In the genomic region with DNA sequence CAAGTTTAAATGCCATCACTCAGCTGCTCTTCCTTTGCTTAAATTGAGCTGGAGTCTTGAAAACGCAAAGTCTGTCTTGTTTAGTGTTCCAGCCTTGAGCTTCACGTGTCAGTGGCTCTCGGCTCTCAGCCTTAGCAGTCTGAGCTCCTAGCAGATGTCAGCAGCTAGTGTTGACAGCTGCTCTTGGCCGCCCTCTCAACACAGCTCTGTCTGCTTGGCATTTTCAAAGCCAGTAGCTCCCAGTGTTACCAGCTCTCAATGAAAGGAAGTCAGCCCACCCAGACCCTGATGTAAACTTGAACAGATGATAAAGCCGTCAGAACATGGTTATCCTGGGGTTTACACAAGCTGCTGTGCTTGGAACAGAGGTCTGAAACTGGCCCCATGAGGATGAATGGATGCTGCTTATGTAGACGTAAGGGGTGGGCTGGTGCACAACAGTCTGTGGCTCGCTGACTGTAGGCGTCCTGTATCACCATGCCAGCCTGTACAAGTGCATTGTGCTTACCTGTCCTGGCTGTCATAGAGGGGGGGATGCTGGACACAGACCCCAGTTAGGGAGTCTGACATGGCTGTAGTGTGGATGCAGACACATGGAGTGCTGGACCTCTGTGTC, we compare ENCODE assay signal across 10 mouse cellular contexts. TPM values are rescaled to one million over a fixed set of nuclear protein-coding genes. Genes with fewer than 3 reads are reported as not detected.
DNase-seq lines count a peak whose midpoint lies in the region; ATAC-seq and TF ChIP-seq lines count a peak whose summit lies in the region.
"Had no signal": no experiment of that assay in that cellular context is flagged by ENCODE, and none has a peak within 500 bp of the region (broad histone marks: within the 10 kb centered on the region; RNA-seq: fewer than 3 reads in every experiment).

No protein-coding gene starts in this region.

- TF ChIP-seq CTCF in lung, postnatal 0 days (IDR thresholded peaks at IDR 0.05), result no peak

- H3K36me3 ChIP-seq in embryonic facial prominence, embryonic 14.5 days (ENCODE audit: control insufficient read depth, insufficient read depth, low read length), result no peaks in the 10 kb centered on the region
- peaks cover 9% of the 10 kb centered on the region; the same call in 1 of the 2 replicates for H3K36me3 ChIP-seq in embryonic facial prominence, embryonic 10.5 days (replicated peaks)
- no peaks in the 10 kb centered on the region for H3K36me3 ChIP-seq in forebrain, embryonic 16.5 days (ENCODE audit: control insufficient read depth, insufficient read depth)
- no peaks in the 10 kb centered on the region for H3K36me3 ChIP-seq in lung, postnatal 0 days (ENCODE audit: insufficient read depth, low read length)
- H3K36me3 ChIP-seq in kidney, embryonic 14.5 days (ENCODE audit: control insufficient read depth, insufficient read depth, low read length), result no peaks in the 10 kb centered on the region

- no peak overlapping the region for H3K27ac ChIP-seq in embryonic facial prominence, embryonic 14.5 days (replicated peaks; ENCODE audit: low read depth, low read length)
- no peak overlapping the region for H3K27ac ChIP-seq in embryonic facial prominence, embryonic 10.5 days (replicated peaks)
- H3K27ac ChIP-seq in forebrain, embryonic 16.5 days (ENCODE audit: low read length), result no peak overlapping the region
- H3K27ac ChIP-seq in lung, postnatal 0 days (ENCODE audit: low read length), result no peak overlapping the region
- H3K27ac ChIP-seq in kidney, embryonic 14.5 days (ENCODE audit: low read depth, low read length), result no peak overlapping the region

- no peak overlapping the region for H3K4me3 ChIP-seq in embryonic facial prominence, embryonic 14.5 days (ENCODE audit: low read depth, low read length)
- H3K4me3 ChIP-seq in embryonic facial prominence, embryonic 10.5 days, result no peak overlapping the region
- no peak overlapping the region for H3K4me3 ChIP-seq in forebrain, embryonic 16.5 days (replicated peaks; ENCODE audit: low read length)
- no peak overlapping the region for H3K4me3 ChIP-seq in lung, postnatal 0 days (ENCODE audit: low read depth, low read length)
- no peak overlapping the region for H3K4me3 ChIP-seq in kidney, embryonic 14.5 days (ENCODE audit: low read length)

- intact Hi-C loops in heart, postnatal 25 days (cut with DNase I), result no loop called here

- ATAC-seq in embryonic facial prominence, embryonic 14.5 days (ENCODE audit: low read depth), result no peak; the same call in 1 of the 2 replicates
- peak; percentile 47 for ATAC-seq in forebrain, embryonic 16.5 days
- ATAC-seq in lung, postnatal 0 days, result peak; percentile 30; the same call in 1 of the 2 replicates
- ATAC-seq in inflammation-experienced regulatory T-cells, adult 6 months, result no peak
- ATAC-seq in kidney, embryonic 14.5 days (ENCODE audit: low FRiP score, low TSS enrichment), result no peak

- no peaks in the 10 kb centered on the region for H3K9me3 ChIP-seq in embryonic facial prominence, embryonic 14.5 days (ENCODE audit: control insufficient read depth, low read length)
- H3K9me3 ChIP-seq in embryonic facial prominence, embryonic 10.5 days, result no peaks in the 10 kb centered on the region
- H3K9me3 ChIP-seq in forebrain, embryonic 16.5 days (ENCODE audit: control insufficient read depth, low read length), result no peaks in the 10 kb centered on the region
- H3K9me3 ChIP-seq in lung, postnatal 0 days (ENCODE audit: low read length), result no peaks in the 10 kb centered on the region
- no peaks in the 10 kb centered on the region for H3K9me3 ChIP-seq in kidney, embryonic 14.5 days (ENCODE audit: control insufficient read depth, low read length)

- DNase-seq in embryonic facial prominence, embryonic 14.5 days (ENCODE audit: low spot score), result peak; percentile 26
- DNase-seq in embryonic facial prominence, embryonic 10.5 days (ENCODE audit: low spot score), result no peak
- DNase-seq in heart, postnatal 25 days (ENCODE audit: low spot score), result peak; percentile 22
- no peak for DNase-seq in lung, postnatal 0 days (ENCODE audit: low spot score)
- no peak for DNase-seq in adrenal gland, adult 8-10 months
- DNase-seq: spleen, adult 18-20 months had no signal

- 0 out of 2 replicates have a peak, but pooled peaks cover 3% of the 10 kb centered on the region for H3K4me1 ChIP-seq in embryonic facial prominence, embryonic 14.5 days (ENCODE audit: control insufficient read depth, insufficient read depth, low read length)
- H3K4me1 ChIP-seq in embryonic facial prominence, embryonic 10.5 days, result no peaks in the 10 kb centered on the region
- H3K4me1 ChIP-seq in forebrain, embryonic 16.5 days (replicated peaks; ENCODE audit: control insufficient read depth, insufficient read depth, low read length), result peaks cover 7% of the 10 kb centered on the region
- no peaks in the 10 kb centered on the region for H3K4me1 ChIP-seq in lung, postnatal 0 days (ENCODE audit: insufficient read depth, low read depth, low read length)
- H3K4me1 ChIP-seq in kidney, embryonic 14.5 days (ENCODE audit: control insufficient read depth, insufficient read depth, low read length), result no peaks in the 10 kb centered on the region

- H3K27me3 ChIP-seq in embryonic facial prominence, embryonic 14.5 days (replicated peaks; ENCODE audit: control insufficient read depth, insufficient read depth, low read length), result no peaks in the 10 kb centered on the region
- H3K27me3 ChIP-seq in embryonic facial prominence, embryonic 10.5 days (replicated peaks; ENCODE audit: low read depth, poor library complexity, severe bottlenecking), result no peaks in the 10 kb centered on the region
- no peaks in the 10 kb centered on the region for H3K27me3 ChIP-seq in forebrain, embryonic 16.5 days (replicated peaks; ENCODE audit: control insufficient read depth, insufficient read depth, low read length)
- no peaks in the 10 kb centered on the region for H3K27me3 ChIP-seq in lung, postnatal 0 days (replicated peaks; ENCODE audit: insufficient read depth, low read length)
- no peaks in the 10 kb centered on the region for H3K27me3 ChIP-seq in kidney, embryonic 14.5 days (ENCODE audit: control insufficient read depth, insufficient read depth, low read length)

- WGBS in embryonic facial prominence, embryonic 14.5 days, result 62% methylated on average over 8 of the region's 8 CpGs
- WGBS in embryonic facial prominence, embryonic 10.5 days, result 79% methylated on average over 8 of the region's 8 CpGs
- WGBS in forebrain, embryonic 16.5 days, result 53% methylated on average over 8 of the region's 8 CpGs
- WGBS in lung, postnatal 0 days, result 46% methylated on average over 8 of the region's 8 CpGs
- whole genome bisulfite sequencing in kidney, embryonic 14.5 days, result 73% methylated on average over 8 of the region's 8 CpGs

- TF ChIP-seq EP300 in lung, postnatal 0 days (IDR thresholded peaks at IDR 0.05), result no peak

- H3K4me2 ChIP-seq in embryonic facial prominence, embryonic 14.5 days (ENCODE audit: low read depth, low read length), result no peak overlapping the region
- no peak overlapping the region for H3K4me2 ChIP-seq in forebrain, embryonic 16.5 days (ENCODE audit: low read length)
- H3K4me2 ChIP-seq in lung, postnatal 0 days (replicated peaks; ENCODE audit: low read depth, low read length), result no peak overlapping the region
- H3K4me2 ChIP-seq in kidney, embryonic 14.5 days (replicated peaks; ENCODE audit: low read depth, low read length), result no peak overlapping the region

- no peak overlapping the region for H3K9ac ChIP-seq in embryonic facial prominence, embryonic 14.5 days (ENCODE audit: low read depth, low read length)
- no peak overlapping the region for H3K9ac ChIP-seq in forebrain, embryonic 16.5 days (replicated peaks; ENCODE audit: low read depth, low read length)
- H3K9ac ChIP-seq in lung, postnatal 0 days (replicated peaks; ENCODE audit: low read depth), result no peak overlapping the region
- no peak overlapping the region for H3K9ac ChIP-seq in kidney, embryonic 14.5 days (ENCODE audit: low read depth, low read length)

RNA-seq across cellular contexts. Expression of a gene that starts 40.0 kb away (rescaled TPM):
- polyA plus RNA-seq in embryonic facial prominence, embryonic 14.5 days (2014; fragmentation: Nextera tagmentation; extraction: Ambion mirVana), result 1.6 and 1.7 TPM in 2 replicates
- 7.7 and 8.7 TPM in 2 replicates for polyA plus RNA-seq in embryonic facial prominence, embryonic 10.5 days (2016; fragmentation: Nextera tagmentation; extraction: Ambion mirVana)
- polyA plus RNA-seq in forebrain, embryonic 16.5 days (2015; fragmentation: Nextera tagmentation; extraction: Ambion mirVana), result 12.8 and 15.1 TPM in 2 replicates
- total RNA-seq in heart, postnatal 25 days (2021), result under 1 TPM; 0.44 to 0.48 TPM
- 0.31 and 0.37 TPM in 2 replicates for polyA plus RNA-seq in lung, postnatal 0 days (2015; fragmentation: Nextera tagmentation; extraction: Ambion mirVana)
- total RNA-seq in adrenal gland, adult 8-10 months (2022), result 10 to 100 TPM; 23.8 to 26.9 (median 25.3) TPM
- not detected for polyA plus RNA-seq in inflammation-experienced regulatory T-cells, adult 6 months (2017; shearing (Covaris generic))
- polyA plus RNA-seq in kidney, embryonic 14.5 days (2014; fragmentation: Nextera tagmentation; extraction: Ambion mirVana), result 2.3 and 2.7 TPM in 2 replicates

RNA-seq across cellular contexts. Expression of a gene that starts 56.9 kb away (rescaled TPM):
- not detected in 2 replicates for polyA plus RNA-seq in embryonic facial prominence, embryonic 14.5 days (2014; fragmentation: Nextera tagmentation; extraction: Ambion mirVana)
- polyA plus RNA-seq in embryonic facial prominence, embryonic 10.5 days (2016; fragmentation: Nextera tagmentation; extraction: Ambion mirVana), result not detected in 2 replicates
- not detected in 2 replicates for polyA plus RNA-seq in forebrain, embryonic 16.5 days (2015; fragmentation: Nextera tagmentation; extraction: Ambion mirVana)
- total RNA-seq in heart, postnatal 25 days (2021), result not detected
- polyA plus RNA-seq in lung, postnatal 0 days (2015; fragmentation: Nextera tagmentation; extraction: Ambion mirVana), result not detected in 2 replicates
- total RNA-seq in adrenal gland, adult 8-10 months (2022), result not detected
- not detected for polyA plus RNA-seq in inflammation-experienced regulatory T-cells, adult 6 months (2017; shearing (Covaris generic))
- polyA plus RNA-seq in kidney, embryonic 14.5 days (2014; fragmentation: Nextera tagmentation; extraction: Ambion mirVana), result not detected in 2 replicates
- polyA plus RNA-seq: liver, embryonic 16.5 days had no signal

Comparison
In these comparisons a context has a peak if more than half of its experiments do, and no peak if none do; other contexts are left out.
1. DNase-seq: peak in embryonic facial prominence, embryonic 14.5 days (single experiment) and heart, postnatal 25 days (single experiment); none in embryonic facial prominence, embryonic 10.5 days (single experiment), lung, postnatal 0 days (single experiment) and adrenal gland, adult 8-10 months (single experiment).
2. ATAC-seq: peak in forebrain, embryonic 16.5 days (single experiment) and lung, postnatal 0 days (single experiment); none in embryonic facial prominence, embryonic 14.5 days (single experiment), inflammation-experienced regulatory T-cells, adult 6 months (single experiment) and kidney, embryonic 14.5 days (single experiment).